Mouse (Mus musculus) kidney, embryonic 14.5 days (tissue): ENCODE results near the gene Gm44511. TPM values are rescaled to one million over a fixed set of nuclear protein-coding genes. Genes with fewer than 3 reads are reported as not detected.

Experiments
- ATAC-seq: fragments of 200-750 bp; cut with Nextera tagmentation; 2 replicates; pipeline ENCODE4 v1.8.0; 2017; ENCODE audit warnings: moderate number of reproducible peaks, mild to moderate bottlenecking, moderate TSS enrichment, moderate library complexity; ENCODE audit not compliant: low FRiP score, low TSS enrichment
- H3K27ac ChIP-seq: fragments of 300-500 bp; sonication (generic); 2 replicates; pipeline ENCODE4 v1.5.1; 2014; ENCODE audit warnings: low read depth, mild to moderate bottlenecking, low read length, moderate library complexity, mixed read lengths
- H3K27me3 ChIP-seq: fragments of 300-500 bp; sonication (generic); 2 replicates; pipeline ENCODE4 v1.6.1; 2014; ENCODE audit warnings: mild to moderate bottlenecking, low read length; ENCODE audit not compliant: control insufficient read depth, insufficient read depth
- H3K36me3 ChIP-seq: fragments of 300-500 bp; sonication (generic); 2 replicates; pipeline ENCODE4 v1.6.1; 2014; ENCODE audit warnings: low read length, mixed read lengths; ENCODE audit not compliant: control insufficient read depth, insufficient read depth
- H3K4me1 ChIP-seq: fragments of 300-500 bp; sonication (generic); 2 replicates; pipeline ENCODE4 v1.6.1; 2014; ENCODE audit warnings: low read length, mixed read lengths; ENCODE audit not compliant: control insufficient read depth, insufficient read depth
- H3K4me2 ChIP-seq: fragments of 300-500 bp; sonication (generic); replicated peaks from 2 replicates; pipeline ENCODE4 v1.6.1; 2014; ENCODE audit warnings: low read depth, mild to moderate bottlenecking, low read length
- H3K4me3 ChIP-seq: fragments of 300-500 bp; sonication (generic); 2 replicates; pipeline ENCODE4 v1.5.1; 2014; ENCODE audit warnings: mild to moderate bottlenecking, low read length
- H3K9ac ChIP-seq: fragments of 300-500 bp; sonication (generic); 2 replicates; pipeline ENCODE4 v1.6.1; 2014; ENCODE audit warnings: low read depth, mild to moderate bottlenecking, low read length, moderate library complexity
- H3K9me3 ChIP-seq: fragments of 300-500 bp; sonication (generic); 2 replicates; pipeline ENCODE4 v1.6.1; 2016; ENCODE audit warnings: low read length; ENCODE audit not compliant: control insufficient read depth
- WGBS: fragments of 180-500 bp; shearing (Covaris S2); extraction: QIAGEN DNeasy Blood & Tissue Kit; methylation state at CpG from one replicate; pipeline ENCODE4 v1.1.7; 2014; 5-methylcytosine and 5-hydroxymethylcytosine counted together
- polyA plus RNA-seq: library from polyadenylated mRNA; unstranded; fragments of >200 nt; fragmentation: Nextera tagmentation; extraction: Ambion mirVana; gene quantifications from 2 replicates; pipeline ENCODE4 v1.2.1, GENCODE M21; 2014

The Gm44511 gene
- polyA plus RNA-seq, 1 experiment from 2014 or later, result not detected

DNA sequence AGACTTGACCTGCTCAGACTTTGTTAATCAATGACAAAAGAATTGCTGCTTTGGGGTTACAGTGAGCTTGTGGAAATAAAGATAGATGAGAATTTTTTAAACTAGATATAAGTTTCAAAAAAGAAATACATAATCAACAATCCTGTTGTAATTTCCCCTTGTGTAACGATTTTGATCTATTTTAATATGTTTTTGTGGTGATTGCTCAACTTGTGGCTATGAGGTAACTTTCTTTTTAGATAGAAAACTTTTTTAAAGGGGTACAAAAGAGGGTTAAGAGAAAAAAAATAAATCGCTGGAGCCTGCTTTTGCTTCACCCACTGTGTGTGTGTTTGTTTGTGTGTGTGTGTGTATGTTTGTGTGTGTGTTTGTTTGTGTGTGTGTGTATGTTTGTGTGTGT, 25.0 kb upstream of the Gm44511 start:
- no peaks in the 10 kb centered on the region for H3K27me3 ChIP-seq
- H3K4me2 ChIP-seq, result no peak overlapping the region
- H3K27ac ChIP-seq, result no peak overlapping the region
- no peaks in the 10 kb centered on the region for H3K36me3 ChIP-seq
- no peak overlapping the region for H3K9ac ChIP-seq
- no peak for ATAC-seq
- H3K9me3 ChIP-seq, result no peaks in the 10 kb centered on the region
- H3K4me3 ChIP-seq, result no peak overlapping the region
- WGBS, result 85% methylated on average over 2 of the region's 2 CpGs
- H3K4me1 ChIP-seq, result 0 out of 2 replicates have a peak, but pooled peaks cover 4% of the 10 kb centered on the region

DNA sequence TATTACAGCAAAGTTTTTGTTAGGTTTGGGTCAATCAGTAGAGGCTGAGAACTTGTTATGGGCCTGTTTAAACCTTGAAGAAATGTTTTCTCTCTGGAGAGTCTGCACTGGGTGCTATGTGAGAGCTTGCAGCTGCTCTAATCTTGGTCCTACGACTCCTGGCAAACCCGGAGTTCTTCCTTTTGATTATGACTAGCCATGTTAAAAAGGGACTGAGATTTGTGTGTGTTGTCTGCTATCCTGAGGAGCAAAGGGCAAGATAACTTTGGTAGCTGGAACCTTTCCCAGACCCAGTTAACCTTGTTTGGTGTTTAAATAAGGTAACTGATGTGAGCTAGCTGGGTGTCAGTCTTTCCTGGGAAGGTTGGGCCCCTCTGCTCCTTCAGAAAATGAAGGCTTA, 24.6 kb upstream of the Gm44511 start:
- no peak overlapping the region for H3K4me2 ChIP-seq
- H3K27me3 ChIP-seq, result no peaks in the 10 kb centered on the region
- no peak overlapping the region for H3K4me3 ChIP-seq
- H3K9ac ChIP-seq, result no peak overlapping the region
- H3K36me3 ChIP-seq, result no peaks in the 10 kb centered on the region
- H3K27ac ChIP-seq, result no peak overlapping the region
- no peaks in the 10 kb centered on the region for H3K9me3 ChIP-seq
- 58% methylated on average over 2 of the region's 2 CpGs for WGBS
- ATAC-seq, result no peak
- H3K4me1 ChIP-seq, result 0 out of 2 replicates have a peak, but pooled peaks cover 2% of the 10 kb centered on the region

DNA sequence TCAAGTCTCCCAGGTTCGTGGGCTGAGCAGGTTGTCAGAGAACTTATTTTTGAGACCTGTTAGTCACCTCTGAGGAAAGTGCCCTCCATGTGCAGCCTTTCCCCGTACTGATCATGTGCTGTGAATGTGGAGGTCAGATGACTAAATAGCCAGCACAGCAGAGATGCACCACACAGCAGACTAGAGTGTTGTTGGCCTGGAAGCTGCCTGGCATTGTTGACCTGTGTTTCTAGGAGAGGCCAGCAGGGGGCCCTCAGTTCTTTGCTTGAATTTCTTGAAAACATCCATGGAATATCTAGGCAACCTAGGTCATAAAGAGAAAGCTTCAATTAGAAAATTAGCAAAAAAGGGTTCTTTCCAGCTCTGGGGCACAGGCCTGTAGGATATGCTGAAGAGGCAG, 23.8 kb upstream of the Gm44511 start:
- H3K9me3 ChIP-seq, result no peaks in the 10 kb centered on the region
- no peak overlapping the region for H3K4me2 ChIP-seq
- no peaks in the 10 kb centered on the region for H3K27me3 ChIP-seq
- H3K36me3 ChIP-seq, result no peaks in the 10 kb centered on the region
- WGBS, result 58% methylated on average over 2 of the region's 2 CpGs
- H3K27ac ChIP-seq, result no peak overlapping the region
- no peak overlapping the region for H3K4me3 ChIP-seq
- no peak overlapping the region for H3K9ac ChIP-seq
- no peak for ATAC-seq
- no peaks in the 10 kb centered on the region for H3K4me1 ChIP-seq

DNA sequence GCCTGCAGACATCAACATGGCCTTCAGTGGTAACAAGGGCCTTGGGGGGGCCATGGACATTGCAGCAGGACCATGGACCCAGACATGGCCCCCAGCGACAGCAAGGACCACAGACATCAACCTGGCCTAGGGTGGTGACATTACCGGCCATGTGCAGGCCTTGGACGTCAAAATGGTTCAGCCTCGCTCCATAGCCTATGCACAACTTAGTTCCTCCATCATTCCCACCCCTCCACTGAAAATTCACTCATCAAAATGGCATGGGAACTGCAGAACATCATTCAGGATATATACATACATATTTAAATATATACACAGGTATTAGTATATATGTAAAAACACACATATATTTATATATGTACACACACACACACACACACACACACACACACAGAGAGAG, 21.3 kb upstream of the Gm44511 start:
- Histone ChIP-seq H3K27ac (no peak overlapping the region), H3K36me3 (no peaks in the 10 kb centered on the region), H3K4me2 (no peak overlapping the region), H3K9ac (no peak overlapping the region), H3K27me3 (no peaks in the 10 kb centered on the region), H3K4me3 (no peak overlapping the region), H3K9me3 (no peaks in the 10 kb centered on the region), H3K4me1 (no peaks in the 10 kb centered on the region)
- ATAC-seq, result no peak
- WGBS, result 94% methylated on average over 4 of the region's 4 CpGs

DNA sequence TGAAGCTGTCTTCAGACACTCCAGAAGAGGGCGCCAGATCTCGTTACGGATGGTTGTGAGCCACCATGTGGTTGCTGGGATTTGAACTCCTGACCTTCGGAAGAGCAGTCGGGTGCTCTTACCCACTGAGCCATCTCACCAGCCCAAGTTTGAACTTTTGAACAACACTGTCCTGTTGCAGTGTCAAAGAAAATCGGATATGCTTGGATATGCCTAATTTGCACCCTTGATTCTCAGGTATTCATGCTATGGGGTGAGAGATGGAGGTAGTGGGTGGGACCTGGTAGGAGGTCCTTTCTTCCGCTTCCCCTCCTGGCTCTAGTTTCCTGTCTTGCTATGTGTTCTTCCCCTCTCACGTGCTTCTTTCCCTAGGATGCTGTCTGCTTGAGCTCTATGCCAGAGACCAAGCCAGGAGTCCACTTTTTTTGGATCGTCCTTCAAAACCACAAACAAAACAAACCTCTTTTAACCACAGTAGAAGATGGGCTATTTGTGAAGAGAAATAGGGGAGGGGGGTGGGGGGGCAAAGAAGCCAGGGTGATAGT, 20.0 kb upstream of the Gm44511 start:
- no peak overlapping the region for H3K27ac ChIP-seq
- 74% methylated on average over 6 of the region's 9 CpGs for WGBS
- no peaks in the 10 kb centered on the region for H3K9me3 ChIP-seq
- no peak overlapping the region for H3K4me2 ChIP-seq
- H3K4me1 ChIP-seq, result 0 out of 2 replicates have a peak, but pooled peaks cover 5% of the 10 kb centered on the region
- H3K4me3 ChIP-seq, result no peak overlapping the region
- no peak overlapping the region for H3K9ac ChIP-seq
- ATAC-seq, result no peak
- no peaks in the 10 kb centered on the region for H3K36me3 ChIP-seq
- H3K27me3 ChIP-seq, result no peaks in the 10 kb centered on the region

DNA sequence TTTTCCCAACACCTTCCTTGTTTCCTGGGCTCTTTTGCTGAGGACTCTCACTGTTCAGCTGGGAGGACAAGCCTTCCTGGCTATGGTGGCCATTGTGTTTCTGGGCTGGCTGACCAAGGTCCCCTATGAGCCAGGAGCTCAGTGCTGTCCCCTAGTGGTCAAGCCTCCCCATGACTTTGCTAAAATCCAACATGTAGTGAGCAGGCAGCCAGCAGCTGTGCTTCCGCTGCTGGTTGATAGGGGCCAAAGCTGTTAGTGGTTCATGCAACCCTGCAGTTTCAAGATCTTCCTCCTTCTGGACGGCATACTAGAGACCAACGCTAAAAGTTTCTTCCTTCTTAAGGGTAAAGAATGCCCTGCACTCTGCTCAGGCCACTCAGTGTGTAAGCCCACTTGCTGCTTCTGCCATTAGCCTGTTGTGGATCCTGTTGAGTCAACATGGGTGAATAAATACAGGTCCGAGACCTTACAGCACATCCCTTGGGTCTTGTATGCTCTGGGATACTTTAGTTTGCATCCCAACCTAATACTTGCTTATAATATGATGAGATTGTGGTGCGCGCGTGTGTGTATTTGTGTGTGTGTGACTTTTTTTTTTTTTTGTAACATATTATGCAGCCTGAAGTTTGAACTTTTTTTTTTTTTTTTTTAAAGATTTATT, 19.3 kb upstream of the Gm44511 start:
- H3K27ac ChIP-seq, result no peak overlapping the region
- no peaks in the 10 kb centered on the region for H3K27me3 ChIP-seq
- 0 out of 2 replicates have a peak, but pooled peaks cover 5% of the 10 kb centered on the region for H3K4me1 ChIP-seq
- H3K4me2 ChIP-seq, result 0 out of 2 replicates have a peak overlapping the region, but pooled peaks have one; percentile 17
- no peak overlapping the region for H3K9ac ChIP-seq
- ATAC-seq, result 0 out of 2 replicates have a peak, but pooled peaks have one; percentile 1
- 37% methylated on average over 7 of the region's 7 CpGs for WGBS
- no peak overlapping the region for H3K4me3 ChIP-seq
- no peaks in the 10 kb centered on the region for H3K36me3 ChIP-seq
- H3K9me3 ChIP-seq, result no peaks in the 10 kb centered on the region

DNA sequence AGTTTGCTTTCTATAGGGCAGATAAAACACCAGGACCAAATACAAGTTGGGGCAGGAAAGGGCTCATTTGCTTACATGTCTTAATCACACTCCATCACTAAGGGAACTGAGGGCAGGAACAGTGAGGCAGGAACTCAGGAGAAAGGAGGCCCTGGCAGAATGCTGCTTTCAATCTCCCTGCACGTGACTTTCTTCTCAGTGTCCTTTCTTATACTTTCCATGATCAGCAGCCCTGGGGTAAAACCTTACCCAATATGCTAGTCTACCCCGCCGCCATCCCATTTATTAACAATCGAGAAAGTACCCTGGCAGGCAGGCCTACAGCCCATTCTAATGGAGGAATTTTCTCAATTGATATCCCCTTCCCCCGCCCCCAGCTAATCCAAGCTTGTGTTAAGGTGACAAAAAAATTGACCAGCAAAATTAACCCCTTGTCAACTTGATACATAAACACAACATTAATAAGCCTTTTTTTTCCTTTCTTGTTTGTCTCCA, 18.5 kb upstream of the Gm44511 start:
- H3K4me2 ChIP-seq, result no peak overlapping the region
- ATAC-seq, result no peak
- H3K27ac ChIP-seq, result no peak overlapping the region
- WGBS, result 86% methylated on average over 5 of the region's 5 CpGs
- H3K9ac ChIP-seq, result no peak overlapping the region
- no peaks in the 10 kb centered on the region for H3K27me3 ChIP-seq
- H3K4me1 ChIP-seq, result 0 out of 2 replicates have a peak, but pooled peaks cover 9% of the 10 kb centered on the region
- H3K36me3 ChIP-seq, result no peaks in the 10 kb centered on the region
- no peaks in the 10 kb centered on the region for H3K9me3 ChIP-seq
- no peak overlapping the region for H3K4me3 ChIP-seq

DNA sequence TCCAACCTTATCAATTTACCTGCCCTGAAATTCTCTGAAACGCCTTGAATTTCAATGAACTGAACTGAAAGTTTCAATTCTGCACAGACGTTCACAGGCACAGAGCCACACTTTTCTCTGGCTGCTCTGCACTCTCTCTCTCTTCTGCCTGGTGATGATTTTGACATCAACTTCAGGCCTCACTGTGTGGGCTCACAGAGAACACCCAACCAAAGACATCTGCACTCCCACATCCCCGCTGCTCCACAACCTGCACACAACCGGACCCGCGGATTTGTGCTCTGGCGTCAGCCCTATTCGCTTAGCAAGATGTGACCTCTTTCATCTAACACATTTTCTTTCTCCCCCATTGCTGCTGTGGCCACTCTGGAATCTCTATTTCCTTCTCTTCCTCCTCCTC, 18.0 kb upstream of the Gm44511 start:
- Histone ChIP-seq H3K4me1 (0 out of 2 replicates have a peak, but pooled peaks cover 9% of the 10 kb centered on the region), H3K27ac (peak overlapping the region; percentile 20; the same call in 1 of the 2 replicates), H3K9me3 (no peaks in the 10 kb centered on the region), H3K9ac (no peak overlapping the region), H3K4me2 (peak overlapping the region; percentile 64), H3K36me3 (no peaks in the 10 kb centered on the region), H3K4me3 (peak overlapping the region; percentile 89), H3K27me3 (no peaks in the 10 kb centered on the region)
- 26% methylated on average over 8 of the region's 8 CpGs for WGBS
- ATAC-seq, result no peak

DNA sequence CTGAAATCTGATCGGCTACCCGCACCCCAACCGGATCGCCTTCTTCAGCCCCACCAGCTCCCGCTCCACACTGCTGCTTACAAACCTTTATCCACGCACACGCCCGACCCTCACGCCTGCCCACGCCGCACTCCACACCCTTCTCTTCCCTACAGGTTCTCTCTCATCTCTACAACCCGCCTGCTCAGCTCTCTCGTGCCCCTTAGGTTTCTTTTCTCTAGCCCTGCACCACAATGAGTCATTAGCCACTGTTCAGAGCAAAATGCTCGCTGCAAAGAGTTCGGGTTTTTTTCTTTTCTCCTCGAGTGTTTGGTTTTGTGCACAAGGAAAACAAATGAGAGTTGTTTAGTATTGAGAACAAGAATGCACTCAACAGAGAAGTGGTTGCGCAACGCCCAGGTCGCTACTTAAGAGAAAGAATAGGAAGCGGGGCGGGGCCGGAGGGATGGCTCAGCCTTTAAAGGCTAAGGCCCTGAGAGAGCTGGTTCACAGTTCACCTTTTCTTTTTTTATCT, 17.4 kb upstream of the Gm44511 start:
- Histone ChIP-seq H3K4me1 (0 out of 2 replicates have a peak, but pooled peaks cover 9% of the 10 kb centered on the region), H3K27ac (peak overlapping the region; percentile 93), H3K4me2 (peak overlapping the region; percentile 64), H3K9me3 (no peaks in the 10 kb centered on the region), H3K4me3 (peak overlapping the region; percentile 89), H3K27me3 (no peaks in the 10 kb centered on the region), H3K9ac (peak overlapping the region; percentile 68), H3K36me3 (no peaks in the 10 kb centered on the region)
- ATAC-seq, result peak; percentile 41
- under 1% methylated on average over 22 of the region's 22 CpGs for WGBS
